Mouse (Mus musculus) megakaryocyte, embryonic 14.5 days (primary cell): ENCODE measurements around the gene Sgip1.

Experiments used
- FLI1 ChIP-seq: IDR thresholded peaks from 2 replicates; pipeline ENCODE4 v1.6.1; 2012; ENCODE audit warnings: low read length, inconsistent platforms, mixed read lengths
- GATA1 ChIP-seq: IDR thresholded peaks from 3 replicates; pipeline ENCODE4 v1.6.1; 2012; ENCODE audit warnings: mixed read lengths, low read length, inconsistent platforms, borderline replicate concordance

DNA sequence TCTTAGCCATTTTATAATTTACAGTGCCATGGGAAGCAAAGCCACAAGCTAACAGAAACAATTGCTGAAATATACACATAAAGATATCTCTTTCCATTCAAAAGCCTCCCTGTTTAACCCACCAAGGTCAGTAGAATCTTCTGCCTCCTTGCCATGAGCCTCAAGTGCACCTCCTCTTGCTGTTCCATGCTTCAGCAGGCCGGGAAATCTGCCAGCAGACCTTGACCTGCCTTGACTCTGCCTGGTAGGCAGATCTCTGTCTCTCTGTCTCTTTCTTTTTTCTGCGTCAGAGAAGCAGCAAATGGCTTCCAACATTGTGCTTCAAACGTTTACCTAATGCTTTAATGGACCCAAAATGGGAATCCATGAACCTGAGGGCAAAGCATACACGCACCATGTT, 157.9 kb downstream of the Sgip1 start:
- no peak for TF ChIP-seq GATA1
- no peak for TF ChIP-seq FLI1
